Mouse (Mus musculus): ENCODE results near the gene Anxa7. TPM values are rescaled to one million over a fixed set of nuclear protein-coding genes. Genes with fewer than 3 reads are reported as not detected.

Anxa7 gene
- total and polyA plus RNA-seq, 2 experiments: 59.6 to 92.6 TPM

DNA sequence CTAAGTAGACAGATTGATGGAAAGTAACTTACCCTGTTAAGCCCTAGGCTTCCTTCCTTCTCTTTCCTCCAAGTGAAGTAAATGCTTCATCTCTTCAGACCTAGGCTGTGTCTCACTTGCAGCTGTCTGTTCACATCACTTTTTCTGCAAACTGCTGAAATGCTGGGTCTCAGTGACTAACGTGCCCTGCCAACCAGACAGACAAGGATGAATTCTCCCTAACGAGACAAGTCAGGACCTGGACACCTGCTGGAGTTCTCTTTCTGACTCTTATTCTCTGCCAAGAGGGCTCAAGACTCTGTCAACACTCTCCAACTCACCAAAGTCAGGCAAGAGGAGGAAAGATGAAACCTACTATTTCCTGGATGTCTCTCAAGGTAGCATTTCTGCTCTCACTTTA, 16.7 kb upstream of the Anxa7 start, which contains the start of gene Mss51:
Gene Mss51, minus strand, starts transcription at position 299 of the 400 bp plus-strand sequence.
- H3K27me3 ChIP-seq (ENCODE audit: control insufficient read depth, insufficient read depth, low read length): no peaks in the 10 kb centered on the region
- no peaks in the 10 kb centered on the region for H3K79me2 ChIP-seq (ENCODE audit: control insufficient read depth, insufficient read depth, low read length)
- H3K9ac ChIP-seq (ENCODE audit: low read depth, low read length): no peak within 1 kb of the TSS
- no peak within 1 kb of the TSS for H3K27ac ChIP-seq (replicated peaks; ENCODE audit: insufficient read depth, low read depth, low read length)
- H3K4me1 ChIP-seq (ENCODE audit: control insufficient read depth, insufficient read depth, low read length): no peaks in the 10 kb centered on the region
- 90% methylated on average over 2 of the region's 2 CpGs for WGBS
- no peak for DNase-seq (ENCODE audit: extremely low read depth, low read depth, low spot score)
- TF ChIP-seq CTCF (IDR thresholded peaks at IDR 0.05; ENCODE audit: low read depth, low read length): no peak
- TF ChIP-seq POLR2A (IDR thresholded peaks at IDR 0.05; ENCODE audit: extremely low read depth, insufficient read depth, low read length): no peak
- H3K36me3 ChIP-seq (ENCODE audit: control insufficient read depth, insufficient read depth, low read length): peaks cover 2% of the 10 kb centered on the region
- no peak within 1 kb of the TSS for H3K4me3 ChIP-seq (ENCODE audit: insufficient read depth, low read depth, low read length)

DNA sequence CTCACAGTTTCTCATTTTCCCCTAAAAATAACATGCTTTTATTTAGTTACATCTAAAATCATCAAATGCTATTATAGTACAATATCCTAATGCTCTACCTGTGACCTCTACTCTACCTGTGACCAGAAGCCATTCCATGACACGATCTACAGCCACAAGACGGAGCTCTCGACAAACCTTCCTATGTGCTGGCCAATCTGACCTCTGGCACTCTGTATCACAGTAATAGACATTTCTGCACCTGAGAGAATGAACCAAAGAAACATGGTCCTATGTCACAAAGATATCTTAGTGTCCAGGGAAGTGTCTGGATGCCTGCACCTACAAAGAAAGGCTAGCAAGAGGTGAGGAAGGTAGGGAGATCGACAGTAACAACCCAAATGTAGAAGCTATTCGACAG, 6.1 kb upstream of the Anxa7 start:
- Histone ChIP-seq H3K4me1 (ENCODE audit: control insufficient read depth, insufficient read depth, low read length) (no peaks in the 10 kb centered on the region), H3K27me3 (ENCODE audit: control insufficient read depth, insufficient read depth, low read length) (no peaks in the 10 kb centered on the region), H3K79me2 (ENCODE audit: control insufficient read depth, insufficient read depth, low read length) (no peaks in the 10 kb centered on the region), H3K36me3 (ENCODE audit: control insufficient read depth, insufficient read depth, low read length) (no peaks in the 10 kb centered on the region; the same call in 1 of the 2 replicates), H3K9ac (ENCODE audit: low read depth, low read length) (no peak overlapping the region), H3K4me3 (ENCODE audit: insufficient read depth, low read depth, low read length) (no peak overlapping the region), H3K27ac (replicated peaks; ENCODE audit: insufficient read depth, low read depth, low read length) (no peak overlapping the region)
- TF ChIP-seq CTCF (IDR thresholded peaks at IDR 0.05; ENCODE audit: low read depth, low read length) (no peak), POLR2A (IDR thresholded peaks at IDR 0.05; ENCODE audit: extremely low read depth, insufficient read depth, low read length) (no peak)
- no peak for DNase-seq (ENCODE audit: extremely low read depth, low read depth, low spot score)
- WGBS: 94% methylated on average over 5 of the region's 5 CpGs

DNA sequence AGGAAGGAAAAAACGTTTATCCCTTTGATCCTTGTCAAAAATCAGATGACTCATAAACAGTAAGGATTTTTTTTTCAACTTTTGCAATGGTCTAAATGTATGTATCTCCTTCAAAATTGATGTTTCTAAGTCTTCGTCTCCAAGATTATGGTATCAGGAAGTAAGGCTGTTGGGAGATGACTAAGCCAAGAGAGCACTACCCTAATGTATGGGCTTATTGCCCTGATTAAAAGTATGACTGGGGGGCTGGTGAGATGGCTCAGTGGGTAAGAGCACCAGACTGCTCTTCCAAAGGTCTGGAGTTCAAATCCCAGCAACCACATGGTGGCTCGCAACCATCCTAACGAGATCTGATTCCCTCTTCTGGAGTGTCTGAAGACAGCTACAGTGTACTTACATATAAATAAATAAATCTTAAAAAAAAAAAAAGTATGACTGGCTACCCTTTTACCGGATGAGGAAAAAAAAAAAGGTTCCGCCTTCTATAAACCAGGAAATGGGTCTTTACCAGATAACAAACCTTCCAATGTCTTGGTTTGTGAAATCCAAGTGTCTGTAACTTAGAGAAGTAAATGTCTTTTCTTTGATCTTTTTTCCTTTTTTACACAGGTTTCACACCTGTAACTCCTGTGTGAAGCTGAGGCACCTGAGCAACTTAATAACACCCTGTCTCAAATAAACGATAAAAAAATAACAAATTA, 2.3 kb upstream of the Anxa7 start:
- Histone ChIP-seq H3K9ac (ENCODE audit: low read depth, low read length) (no peak overlapping the region), H3K4me3 (ENCODE audit: insufficient read depth, low read depth, low read length) (no peak overlapping the region), H3K4me1 (ENCODE audit: control insufficient read depth, insufficient read depth, low read length) (peaks cover 7% of the 10 kb centered on the region), H3K79me2 (ENCODE audit: control insufficient read depth, insufficient read depth, low read length) (peaks cover 3% of the 10 kb centered on the region; the same call in 1 of the 2 replicates), H3K27ac (replicated peaks; ENCODE audit: insufficient read depth, low read depth, low read length) (no peak overlapping the region), H3K27me3 (ENCODE audit: control insufficient read depth, insufficient read depth, low read length) (no peaks in the 10 kb centered on the region), H3K36me3 (ENCODE audit: control insufficient read depth, insufficient read depth, low read length) (no peaks in the 10 kb centered on the region)
- whole genome bisulfite sequencing: 84% methylated on average over 7 of the region's 7 CpGs
- DNase-seq (ENCODE audit: extremely low read depth, low read depth, low spot score): no peak
- TF ChIP-seq CTCF (IDR thresholded peaks at IDR 0.05; ENCODE audit: low read depth, low read length) (no peak), POLR2A (IDR thresholded peaks at IDR 0.05; ENCODE audit: extremely low read depth, insufficient read depth, low read length) (no peak)

DNA sequence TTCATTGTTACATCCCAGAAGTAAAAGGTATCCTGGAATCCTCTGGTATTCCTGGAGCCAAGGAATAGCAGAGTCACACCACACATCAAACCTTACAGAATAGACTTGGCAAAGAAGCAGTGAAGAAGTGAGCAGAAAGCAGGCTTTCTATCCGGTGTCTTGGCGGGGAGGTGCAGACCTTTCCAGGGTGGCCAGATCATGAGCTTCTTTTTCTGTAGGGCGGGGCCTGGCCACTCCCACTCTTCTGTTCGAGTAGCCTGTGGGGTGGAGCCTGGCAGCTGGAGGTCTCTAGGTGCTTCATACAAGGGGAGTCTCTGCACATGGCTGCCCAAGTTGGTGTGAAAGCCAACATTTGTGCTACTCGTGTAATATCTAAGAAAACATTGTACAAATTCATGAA, 1.3 kb upstream of the Anxa7 start:
- DNase-seq (ENCODE audit: extremely low read depth, low read depth, low spot score): no peak
- TF ChIP-seq CTCF (IDR thresholded peaks at IDR 0.05; ENCODE audit: low read depth, low read length) (no peak), POLR2A (IDR thresholded peaks at IDR 0.05; ENCODE audit: extremely low read depth, insufficient read depth, low read length) (no peak)
- peaks cover 10% of the 10 kb centered on the region for H3K4me1 ChIP-seq (ENCODE audit: control insufficient read depth, insufficient read depth, low read length)
- peaks cover 7% of the 10 kb centered on the region; the same call in 1 of the 2 replicates for H3K79me2 ChIP-seq (ENCODE audit: control insufficient read depth, insufficient read depth, low read length)
- no peak overlapping the region for H3K9ac ChIP-seq (ENCODE audit: low read depth, low read length)
- 52% methylated on average over 5 of the region's 5 CpGs for WGBS
- no peak overlapping the region for H3K4me3 ChIP-seq (ENCODE audit: insufficient read depth, low read depth, low read length)
- H3K36me3 ChIP-seq (ENCODE audit: control insufficient read depth, insufficient read depth, low read length): peaks cover under 1% of the 10 kb centered on the region
- H3K27ac ChIP-seq (replicated peaks; ENCODE audit: insufficient read depth, low read depth, low read length): no peak overlapping the region
- no peaks in the 10 kb centered on the region for H3K27me3 ChIP-seq (ENCODE audit: control insufficient read depth, insufficient read depth, low read length)

DNA sequence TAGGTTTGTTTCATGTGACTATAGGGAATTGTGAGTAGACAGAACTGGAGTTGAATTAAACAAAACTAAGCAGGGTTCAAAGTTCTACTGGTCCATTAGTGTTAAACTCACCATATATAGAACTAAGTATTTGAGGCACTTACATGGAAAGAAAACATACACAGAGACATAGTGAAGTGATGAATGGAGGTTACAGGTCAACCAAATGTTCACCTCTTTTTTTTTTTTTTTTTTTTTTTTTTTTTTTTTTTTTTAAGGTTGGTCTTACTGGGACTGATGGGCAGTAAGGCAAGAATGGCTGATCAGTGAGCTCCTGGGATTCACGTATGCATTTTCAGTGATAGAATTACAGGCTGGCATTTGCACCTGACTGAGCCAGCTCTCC, 254 bp upstream of the Anxa7 start:
- H3K27ac ChIP-seq (replicated peaks; ENCODE audit: insufficient read depth, low read depth, low read length): 0 out of 2 replicates have a peak overlapping the region, but pooled peaks have one; percentile 17

DNA sequence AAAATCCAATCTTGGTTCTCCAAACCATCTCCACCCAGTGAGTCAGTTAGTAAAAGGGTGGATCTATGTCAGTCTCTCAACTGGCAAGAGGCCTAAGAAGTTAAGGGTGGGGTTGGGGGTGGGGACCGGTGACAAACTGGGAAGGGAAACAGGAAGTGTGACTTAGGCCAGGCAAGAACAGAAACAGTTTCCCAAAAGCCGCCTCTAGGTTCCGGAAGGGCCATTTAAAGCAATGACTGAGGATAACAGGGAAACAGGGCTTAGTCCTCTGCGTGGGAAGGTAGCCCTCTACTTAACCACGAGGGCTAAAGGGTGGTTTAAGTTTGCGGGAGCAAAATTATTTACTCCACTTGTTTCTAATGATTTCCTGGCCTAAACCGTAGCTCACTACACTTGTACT, 1.1 kb downstream of the Anxa7 start:
- WGBS: 1% methylated on average over 7 of the region's 7 CpGs
- Histone ChIP-seq H3K9ac (ENCODE audit: low read depth, low read length) (peak overlapping the region; percentile 69), H3K4me3 (ENCODE audit: insufficient read depth, low read depth, low read length) (peak overlapping the region; percentile 87), H3K27me3 (ENCODE audit: control insufficient read depth, insufficient read depth, low read length) (no peaks in the 10 kb centered on the region), H3K27ac (replicated peaks; ENCODE audit: insufficient read depth, low read depth, low read length) (peak overlapping the region; percentile 81), H3K4me1 (ENCODE audit: control insufficient read depth, insufficient read depth, low read length) (peaks cover 12% of the 10 kb centered on the region), H3K79me2 (ENCODE audit: control insufficient read depth, insufficient read depth, low read length) (peaks cover 9% of the 10 kb centered on the region; the same call in 1 of the 2 replicates), H3K36me3 (ENCODE audit: control insufficient read depth, insufficient read depth, low read length) (peaks cover 3% of the 10 kb centered on the region)
- peak; percentile 80 for DNase-seq (ENCODE audit: extremely low read depth, low read depth, low spot score)
- no peak for TF ChIP-seq CTCF (IDR thresholded peaks at IDR 0.05; ENCODE audit: low read depth, low read length)
- TF ChIP-seq POLR2A (IDR thresholded peaks at IDR 0.05; ENCODE audit: extremely low read depth, insufficient read depth, low read length): no peak

More for the DNA sequence above, 254 bp upstream of the Anxa7 start:
- H3K79me2 ChIP-seq (ENCODE audit: control insufficient read depth, insufficient read depth, low read length): peaks cover 9% of the 10 kb centered on the region; the same call in 1 of the 2 replicates
- H3K27me3 ChIP-seq (ENCODE audit: control insufficient read depth, insufficient read depth, low read length): no peaks in the 10 kb centered on the region
- no peak for DNase-seq (ENCODE audit: extremely low read depth, low read depth, low spot score)
- no peak overlapping the region; the same call in 1 of the 2 replicates for H3K9ac ChIP-seq (ENCODE audit: low read depth, low read length)
- peaks cover 3% of the 10 kb centered on the region for H3K36me3 ChIP-seq (ENCODE audit: control insufficient read depth, insufficient read depth, low read length)
- H3K4me3 ChIP-seq (ENCODE audit: insufficient read depth, low read depth, low read length): peak overlapping the region; percentile 87; the same call in 1 of the 2 replicates
- TF ChIP-seq CTCF (IDR thresholded peaks at IDR 0.05; ENCODE audit: low read depth, low read length): no peak
- no peak for TF ChIP-seq POLR2A (IDR thresholded peaks at IDR 0.05; ENCODE audit: extremely low read depth, insufficient read depth, low read length)
- WGBS: 91% methylated on average over 1 of the region's 1 CpGs
- H3K4me1 ChIP-seq (ENCODE audit: control insufficient read depth, insufficient read depth, low read length): peaks cover 12% of the 10 kb centered on the region

Data from liver, adult 2 months (tissue).